Mouse (Mus musculus): ENCODE measurements at regions not wholly inside any gene's neighbourhood (a gene's known extent, or its start where the extent isn't known, plus 50 kb on each side); places are given as distances from the start of the nearest gene placed in this dataset.
A peak's percentile ranks its signal among the peaks of the same experiment; 100 is the strongest.
"Not testable (repeated sequence)": the region's sequence is repeated elsewhere in the genome, so short reads cannot be mapped to it uniquely, and the experiment has no call there.

DNA sequence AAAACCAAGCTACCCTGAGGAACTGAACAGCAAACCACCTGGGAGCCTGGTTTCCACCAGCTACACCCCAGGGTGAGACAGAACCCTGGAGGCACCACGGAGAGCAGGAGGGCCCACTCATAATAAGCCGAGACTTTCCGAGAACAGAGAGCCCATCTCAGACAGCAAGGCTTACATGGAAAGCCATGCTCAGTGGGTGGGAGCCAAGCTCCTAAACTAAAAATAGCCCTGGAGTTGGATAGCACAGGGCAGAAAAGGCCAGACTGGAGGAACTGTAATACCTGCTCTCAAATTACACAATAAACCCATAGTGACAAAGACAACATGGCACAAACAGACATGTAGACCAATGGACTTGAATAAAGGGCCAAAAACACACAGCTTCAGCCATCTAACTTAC is 69.9 kb downstream of the Fbxo4 start:
- DNase-seq (ENCODE audit: low read depth, low spot score): no peak

DNA sequence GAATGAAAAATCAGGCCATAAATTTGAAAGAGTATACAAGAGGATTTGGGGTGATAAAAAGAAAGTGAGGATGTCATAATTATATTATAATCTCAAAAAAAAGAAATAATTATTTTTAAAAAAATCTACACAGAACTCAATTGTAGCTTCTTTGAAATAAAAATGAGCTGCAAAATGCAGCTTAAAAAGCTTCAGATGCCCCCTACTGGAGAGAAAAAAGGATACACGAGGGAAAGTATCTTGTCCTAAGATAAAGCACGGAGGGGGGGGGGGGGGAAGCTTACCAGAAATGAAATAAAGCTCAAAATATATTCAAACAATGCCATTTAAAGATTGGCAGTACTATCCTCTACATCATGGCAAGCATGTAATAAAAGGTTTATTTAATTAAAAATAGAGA is 70.7 kb downstream of the Fbxo4 start:
- no peak for DNase-seq (ENCODE audit: low read depth, low spot score)

GRCm38 (mm10) chr15:3905548-3905947 is 73.8 kb downstream of the Fbxo4 start:
- DNase-seq (ENCODE audit: low read depth, low spot score): no peak

GRCm38 (mm10) chr15:3878429-3878828 is 100.9 kb downstream of the Fbxo4 start:
- DNase-seq (ENCODE audit: low read depth, low spot score): no peak

GRCm38 (mm10) chr15:3877506-3877905 is 101.9 kb downstream of the Fbxo4 start:
- peak; percentile 1 for DNase-seq (ENCODE audit: low read depth, low spot score)

- not testable (repeated sequence) for DNase-seq (ENCODE audit: low read depth, low spot score)
These were observed 104.0 kb downstream of the Fbxo4 start for GRCm38 (mm10) chr15:3875210-3875861.

GRCm38 (mm10) chr15:3831802-3832201 is 147.6 kb downstream of the Fbxo4 start:
- DNase-seq (ENCODE audit: low read depth, low spot score): no peak

DNA sequence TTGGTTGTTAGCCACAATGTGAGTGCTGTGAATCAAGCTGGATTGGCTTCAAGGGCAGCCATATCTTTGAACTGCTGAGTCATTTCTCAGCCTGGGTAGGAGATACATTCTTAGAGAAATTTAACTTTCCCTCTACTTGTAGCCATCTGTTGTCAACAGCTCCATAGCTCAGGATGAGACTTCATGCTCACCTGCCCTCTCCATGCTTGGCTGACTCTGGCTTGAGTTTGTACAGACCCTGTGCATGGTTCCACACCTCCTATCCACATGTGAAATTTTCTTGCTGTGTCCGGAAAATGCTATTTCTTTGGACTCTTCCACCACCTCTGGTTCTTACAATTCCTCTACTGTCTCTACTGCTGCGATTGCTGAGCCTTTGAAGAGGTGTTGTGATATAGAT is 173.9 kb downstream of the Fbxo4 start:
- DNase-seq (ENCODE audit: low read depth, low spot score): no peak

DNA sequence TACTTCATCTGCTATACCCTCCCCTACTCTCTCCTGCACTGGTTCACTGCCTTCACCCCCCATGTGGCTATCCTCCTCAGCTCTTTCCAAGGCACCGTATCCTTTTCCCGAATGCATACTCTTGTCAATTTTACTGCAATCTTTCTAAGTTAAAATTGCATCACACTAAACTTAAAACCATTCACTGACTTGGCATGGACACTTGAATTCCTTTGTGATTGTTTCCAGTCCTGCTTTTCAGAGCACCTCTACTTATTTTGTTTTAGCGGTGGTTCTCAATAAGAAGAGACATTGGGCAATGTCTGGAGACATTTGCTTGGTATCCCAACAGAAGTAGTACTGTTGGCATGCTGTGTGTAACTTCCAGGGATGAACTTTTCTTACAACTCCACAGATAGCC is 192.6 kb upstream of the Ghr start:
- no peak for DNase-seq (ENCODE audit: low read depth, low spot score)

DNA sequence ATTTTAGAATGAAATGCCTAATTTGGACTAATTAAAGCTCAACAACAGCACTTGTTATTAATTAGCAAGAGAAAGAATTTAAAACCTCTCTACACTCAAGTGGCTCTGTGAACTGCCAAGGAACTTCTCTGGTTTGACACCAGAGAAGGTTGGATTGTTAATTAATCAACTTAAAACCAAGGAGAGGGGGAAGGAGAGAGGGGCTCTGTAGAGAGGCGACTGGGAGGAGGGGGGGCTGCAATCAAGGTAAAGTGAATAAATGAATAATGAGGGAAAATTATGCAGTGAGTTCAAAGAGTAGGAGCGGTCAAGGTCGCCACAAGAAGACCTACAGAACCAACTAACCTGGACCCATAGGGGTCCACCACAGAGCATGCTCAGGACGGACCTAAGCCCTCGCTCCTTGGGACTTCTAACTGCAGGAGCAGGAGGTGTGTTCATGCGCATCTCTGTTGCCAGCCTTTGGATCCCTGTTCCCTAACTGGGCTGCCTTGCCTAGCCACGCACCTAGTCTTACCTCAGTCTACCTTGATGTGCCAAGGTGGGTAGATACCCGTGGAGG is 189.0 kb upstream of the Ghr start:
- no peak for DNase-seq (ENCODE audit: low read depth, low spot score)

GRCm38 (mm10) chr15:3770312-3770711 is 187.0 kb upstream of the Ghr start:
- no peak for DNase-seq (ENCODE audit: low read depth, low spot score)

GRCm38 (mm10) chr15:3764726-3765125 is 181.4 kb upstream of the Ghr start:
- no peak for DNase-seq (ENCODE audit: low read depth, low spot score)

DNA sequence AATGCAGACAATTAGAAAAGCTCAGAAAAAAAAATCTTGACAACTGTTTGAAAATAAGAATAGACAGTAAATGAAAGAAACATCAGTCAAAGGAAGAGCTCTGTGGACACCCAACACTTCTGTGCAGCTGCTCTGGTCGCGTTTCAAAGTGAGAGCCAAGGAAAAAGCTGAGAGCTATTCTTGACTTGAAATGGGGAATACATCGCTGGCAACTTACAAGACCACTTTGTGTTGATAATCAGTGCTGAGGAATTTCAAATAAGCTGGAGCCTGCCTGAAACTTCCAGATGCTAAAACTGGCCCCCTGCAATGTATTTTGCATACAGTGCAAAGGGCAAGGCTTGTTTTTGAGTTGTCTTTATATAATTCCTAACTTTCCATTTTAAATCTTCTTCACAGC is 177.1 kb upstream of the Ghr start:
- no peak for DNase-seq (ENCODE audit: low read depth, low spot score)

- no peak for DNase-seq (ENCODE audit: low read depth, low spot score)
These were observed 172.3 kb upstream of the Ghr start for GRCm38 (mm10) chr15:3755636-3756035.

DNA sequence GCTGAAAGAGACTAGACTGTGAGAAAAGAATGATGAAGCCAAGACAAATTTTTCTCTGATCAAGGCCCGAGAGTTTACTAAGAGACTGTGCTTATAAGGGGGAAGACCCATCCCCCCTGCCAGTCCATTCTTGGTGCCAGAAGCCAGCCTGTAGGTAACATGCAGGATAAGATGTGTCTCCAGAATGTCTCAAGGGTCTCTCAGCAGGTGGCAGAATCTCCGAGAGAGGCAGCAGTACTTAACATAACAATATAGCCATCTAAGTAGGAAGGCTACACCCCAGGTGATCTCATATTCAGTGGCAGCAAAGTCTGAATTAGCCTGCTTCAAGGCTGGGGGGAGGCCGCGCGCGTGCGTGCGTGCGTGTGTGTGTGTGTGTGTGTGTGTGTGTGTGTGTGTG is 164.8 kb upstream of the Ghr start:
- DNase-seq (ENCODE audit: low read depth, low spot score): not testable (repeated sequence)

GRCm38 (mm10) chr15:3743168-3743814 is 160.0 kb upstream of the Ghr start:
- no peak for DNase-seq (ENCODE audit: low read depth, low spot score)

- DNase-seq (ENCODE audit: low read depth, low spot score): peak; percentile 54
These were observed 158.9 kb upstream of the Ghr start for GRCm38 (mm10) chr15:3742191-3742590.

- DNase-seq (ENCODE audit: low read depth, low spot score): no peak
These were observed 141.9 kb upstream of the Ghr start for GRCm38 (mm10) chr15:3725214-3725613.

GRCm38 (mm10) chr15:3720668-3721340 is 137.5 kb upstream of the Ghr start:
- DNase-seq (ENCODE audit: low read depth, low spot score): no peak

DNA sequence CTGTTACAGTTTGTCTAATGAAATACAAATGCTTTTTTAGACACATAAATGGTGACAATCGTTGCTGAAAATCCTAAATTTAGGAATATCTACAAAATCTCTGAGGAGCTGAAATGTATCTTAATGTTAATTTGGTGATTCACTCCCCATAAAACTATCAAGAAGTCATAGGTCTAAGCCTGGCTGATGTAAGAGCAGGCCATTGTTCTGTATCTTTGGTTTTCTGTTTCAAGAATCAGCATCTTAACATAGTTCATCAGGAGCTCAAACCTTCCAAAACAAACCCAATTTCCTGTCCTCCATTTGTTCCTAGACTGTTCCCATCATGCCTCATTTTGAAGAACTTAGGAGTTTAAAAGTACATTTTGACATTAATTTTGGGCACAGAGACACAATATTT is 128.5 kb upstream of the Ghr start:
- DNase-seq (ENCODE audit: low read depth, low spot score): no peak

GRCm38 (mm10) chr15:3707089-3708078 is 124.1 kb upstream of the Ghr start:
- DNase-seq (ENCODE audit: low read depth, low spot score): no peak

All from forelimb bud, embryonic 11.5 days (tissue).